In genomic region chr1:171204249-171204644, GRCm38 (mm10) we compare ENCODE assay signal across 30 mouse cellular contexts. TPM values are rescaled to one million over a fixed set of nuclear protein-coding genes. Genes with fewer than 3 reads are reported as not detected.
A peak's percentile ranks its signal among the peaks of the same experiment; 100 is the strongest.
DNase-seq lines count a peak whose midpoint lies in the region; ATAC-seq and TF ChIP-seq lines count a peak whose summit lies in the region.
"Had no signal": no experiment of that assay in that cellular context is flagged by ENCODE, and none has a peak within 500 bp of the region (broad histone marks: within the 10 kb centered on the region; RNA-seq: fewer than 3 reads in every experiment).

No protein-coding gene starts in this region.

- TF ChIP-seq CTCF in gastrocnemius, adult 2 months (IDR thresholded peaks at IDR 0.05) = no peak
- no peak for TF ChIP-seq CTCF in liver, embryonic 14.5 days (IDR thresholded peaks at IDR 0.05; ENCODE audit: low read depth)

- H3K27me3 ChIP-seq in liver, embryonic 14.5 days (ENCODE audit: control insufficient read depth, insufficient read depth, low read length) = no peaks in the 10 kb centered on the region
- no peaks in the 10 kb centered on the region for H3K27me3 ChIP-seq in midbrain, embryonic 10.5 days (ENCODE audit: low read depth, poor library complexity, severe bottlenecking)
- H3K27me3 ChIP-seq: forebrain, embryonic 15.5 days; heart, embryonic 15.5 days had no signal

- WGBS in liver, embryonic 14.5 days (ENCODE audit: insufficient replicate concordance) = 59% methylated on average over 7 of the region's 7 CpGs
- WGBS in midbrain, embryonic 10.5 days = 82% methylated on average over 7 of the region's 7 CpGs

- no peak for DNase-seq in gastrocnemius, adult 2 months
- DNase-seq in gastrocnemius, postnatal 14 days = no peak
- DNase-seq in kidney, postnatal 36 days = peak; percentile 20 to 56
- DNase-seq in kidney, postnatal 10 days = no peak
- DNase-seq in liver, embryonic 14.5 days (ENCODE audit: low read depth in 3 of 3, low spot score in 3 of 3) = peak in 2 of 3 experiments; percentile 23 to 42
- peak; percentile 66 for DNase-seq in yolk sac, embryonic 10.5 days (ENCODE audit: low spot score)
- no peak for DNase-seq in midbrain, embryonic 10.5 days (ENCODE audit: low spot score)
- no peak for DNase-seq in urinary bladder, postnatal 14 days (ENCODE audit: low spot score)
- DNase-seq: adrenal gland, postnatal 36 days; cerebellum, adult 11 months; cerebellum, adult 9-11 months; gastrocnemius, postnatal 25 days; heart, postnatal 4 days; kidney, postnatal 14 days; layer of hippocampus, adult 9-11 months; lung, postnatal 4 days; retina, postnatal 1 day; right cerebral cortex, postnatal 25 days; thymus, postnatal 25 days had no signal

- H3K4me2 ChIP-seq in liver, embryonic 14.5 days (ENCODE audit: low read depth) = no peak overlapping the region
- H3K4me2 ChIP-seq: embryonic facial prominence, embryonic 15.5 days; forebrain, embryonic 15.5 days; heart, embryonic 15.5 days; hindbrain, embryonic 14.5 days; limb, embryonic 13.5 days; lung, embryonic 15.5 days; neural tube, embryonic 13.5 days had no signal

- H3K9me3 ChIP-seq in liver, embryonic 14.5 days (ENCODE audit: control insufficient read depth, low read length) = no peaks in the 10 kb centered on the region
- no peaks in the 10 kb centered on the region for H3K9me3 ChIP-seq in midbrain, embryonic 10.5 days (replicated peaks)
- H3K9me3 ChIP-seq: embryonic facial prominence, embryonic 15.5 days; forebrain, embryonic 15.5 days; heart, embryonic 15.5 days; limb, embryonic 13.5 days; lung, embryonic 15.5 days; neural tube, embryonic 13.5 days had no signal

- H3K36me3 ChIP-seq in liver, embryonic 14.5 days (replicated peaks; ENCODE audit: control insufficient read depth, insufficient read depth, low read depth) = no peaks in the 10 kb centered on the region
- H3K36me3 ChIP-seq in midbrain, embryonic 10.5 days = no peaks in the 10 kb centered on the region
- H3K36me3 ChIP-seq: embryonic facial prominence, embryonic 15.5 days; forebrain, embryonic 15.5 days; heart, embryonic 15.5 days; limb, embryonic 13.5 days; lung, embryonic 15.5 days; neural tube, embryonic 13.5 days had no signal

- no peak for TF ChIP-seq EP300 in liver, embryonic 14.5 days (IDR thresholded peaks at IDR 0.05; ENCODE audit: low read depth)

- intact Hi-C loops in gastrocnemius, adult 2 months (cut with DNase I) = no loop called here
- intact Hi-C loops in gastrocnemius, postnatal 14 days (cut with DNase I; ENCODE audit: low total_unique reads) = no loop called here

- no peak overlapping the region for H3K9ac ChIP-seq in liver, embryonic 14.5 days (replicated peaks)
- H3K9ac ChIP-seq: embryonic facial prominence, embryonic 15.5 days; forebrain, embryonic 15.5 days; heart, embryonic 15.5 days; hindbrain, embryonic 14.5 days; limb, embryonic 13.5 days; lung, embryonic 15.5 days; neural tube, embryonic 13.5 days had no signal

- H3K27ac ChIP-seq in gastrocnemius, adult 2 months = peak overlapping the region; percentile 5; the same call in 1 of the 2 replicates
- no peak overlapping the region for H3K27ac ChIP-seq in liver, embryonic 14.5 days
- no peak overlapping the region for H3K27ac ChIP-seq in midbrain, embryonic 10.5 days (replicated peaks)
- H3K27ac ChIP-seq: embryonic facial prominence, embryonic 15.5 days; forebrain, embryonic 15.5 days; heart, embryonic 15.5 days; hindbrain, embryonic 14.5 days; limb, embryonic 13.5 days; lung, embryonic 15.5 days; neural tube, embryonic 13.5 days had no signal

- ATAC-seq in liver, embryonic 14.5 days (ENCODE audit: insufficient read depth) = peak; percentile 76
- ATAC-seq: forebrain, embryonic 15.5 days; inflammation-experienced regulatory T-cells, adult 6 months; midbrain, embryonic 16.5 days had no signal

- H3K4me1 ChIP-seq in liver, embryonic 14.5 days (replicated peaks; ENCODE audit: control insufficient read depth in 2 of 2, insufficient read depth in 2 of 2, low read length in 1 of 2) = peaks cover 0 to 5% of the 10 kb centered on the region in 2 experiments; a peak in 1 of 4 replicates
- 0 out of 2 replicates have a peak, but pooled peaks cover 5% of the 10 kb centered on the region for H3K4me1 ChIP-seq in midbrain, embryonic 10.5 days
- H3K4me1 ChIP-seq: embryonic facial prominence, embryonic 15.5 days; forebrain, embryonic 15.5 days; heart, embryonic 15.5 days; limb, embryonic 13.5 days; lung, embryonic 15.5 days; neural tube, embryonic 13.5 days had no signal

- H3K4me3 ChIP-seq in gastrocnemius, adult 2 months = no peak overlapping the region
- H3K4me3 ChIP-seq in liver, embryonic 14.5 days (ENCODE audit: insufficient read depth in 1 of 2, low read depth in 2 of 2, low read length in 2 of 2) = no peak overlapping the region
- no peak overlapping the region for H3K4me3 ChIP-seq in midbrain, embryonic 10.5 days
- H3K4me3 ChIP-seq: embryonic facial prominence, embryonic 15.5 days; forebrain, embryonic 15.5 days; heart, embryonic 15.5 days; limb, embryonic 13.5 days; lung, embryonic 15.5 days; myocyte; neural tube, embryonic 13.5 days had no signal

RNA-seq across cellular contexts. Expression of gene Pcp4l1, which starts 8.2 kb away (rescaled TPM):
- 10 to 100 TPM; 58.3 to 75.0 TPM for total RNA-seq in gastrocnemius, adult 2 months (2021)
- total RNA-seq in gastrocnemius, postnatal 14 days (2021) = 10 to 100 TPM; 12.3 to 17.1 TPM
- 0.94 and 1.0 TPM in 2 replicates for polyA plus RNA-seq in liver, embryonic 14.5 days (2012; rRNA removed)
- polyA plus RNA-seq in liver, embryonic 14.5 days (2014; fragmentation: Nextera tagmentation; extraction: Ambion mirVana) = 1.2 and 1.3 TPM in 2 replicates
- polyA plus RNA-seq in midbrain, embryonic 10.5 days (2016; fragmentation: Nextera tagmentation; extraction: Ambion mirVana) = 26.7 and 35.9 TPM in 2 replicates
- polyA plus RNA-seq: inflammation-experienced regulatory T-cells, adult 6 months had no signal

RNA-seq across cellular contexts. Expression of gene Nr1i3, which starts 9.5 kb away (rescaled TPM):
- total RNA-seq in gastrocnemius, adult 2 months (2021) = not detected
- total RNA-seq in gastrocnemius, postnatal 14 days (2021) = not detected
- 1.0 TPM in 2 replicates for polyA plus RNA-seq in liver, embryonic 14.5 days (2012; rRNA removed)
- polyA plus RNA-seq in liver, embryonic 14.5 days (2014; fragmentation: Nextera tagmentation; extraction: Ambion mirVana) = 0.62 and 0.88 TPM in 2 replicates
- 0.28 and 0.36 TPM in 2 replicates for polyA plus RNA-seq in midbrain, embryonic 10.5 days (2016; fragmentation: Nextera tagmentation; extraction: Ambion mirVana)
- total RNA-seq: gastrocnemius, postnatal 25 days; heart, postnatal 4 days had no signal
- polyA plus RNA-seq: spleen, adult 2 months had no signal

RNA-seq across cellular contexts. Expression of gene Tomm40l, which starts 18.1 kb away (rescaled TPM):
- total RNA-seq in gastrocnemius, adult 2 months (2021) = 10 to 100 TPM; 43.2 to 56.3 TPM
- total RNA-seq in gastrocnemius, postnatal 14 days (2021) = 10 to 100 TPM; 44.3 to 46.7 TPM
- polyA plus RNA-seq in liver, embryonic 14.5 days (2012; rRNA removed) = 9.4 and 11.0 TPM in 2 replicates
- 16.0 and 17.5 TPM in 2 replicates for polyA plus RNA-seq in liver, embryonic 14.5 days (2014; fragmentation: Nextera tagmentation; extraction: Ambion mirVana)
- 32.2 and 34.7 TPM in 2 replicates for polyA plus RNA-seq in midbrain, embryonic 10.5 days (2016; fragmentation: Nextera tagmentation; extraction: Ambion mirVana)

RNA-seq across cellular contexts. Expression of gene Apoa2, which starts 20.6 kb away (rescaled TPM):
- total RNA-seq in gastrocnemius, adult 2 months (2021) = under 1 TPM in 1 of 2 experiments, not detected in 1; 0.59 TPM
- total RNA-seq in gastrocnemius, postnatal 14 days (2021) = not detected
- 2,859 and 3,167 TPM in 2 replicates for polyA plus RNA-seq in liver, embryonic 14.5 days (2012; rRNA removed)
- polyA plus RNA-seq in liver, embryonic 14.5 days (2014; fragmentation: Nextera tagmentation; extraction: Ambion mirVana) = 5,173 and 5,415 TPM in 2 replicates
- 4.1 and 4.4 TPM in 2 replicates for polyA plus RNA-seq in midbrain, embryonic 10.5 days (2016; fragmentation: Nextera tagmentation; extraction: Ambion mirVana)
- total RNA-seq: gastrocnemius, postnatal 25 days had no signal
- polyA plus RNA-seq: inflammation-experienced regulatory T-cells, adult 6 months; myocyte had no signal

RNA-seq across cellular contexts. Expression of gene Fcer1g, which starts 29.9 kb away (rescaled TPM):
- 1 to 10 TPM; 2.5 to 6.1 TPM for total RNA-seq in gastrocnemius, adult 2 months (2021)
- total RNA-seq in gastrocnemius, postnatal 14 days (2021) = 1 to 10 TPM; 6.3 to 7.1 TPM
- 50.1 and 74.3 TPM in 2 replicates for polyA plus RNA-seq in liver, embryonic 14.5 days (2012; rRNA removed)
- polyA plus RNA-seq in liver, embryonic 14.5 days (2014; fragmentation: Nextera tagmentation; extraction: Ambion mirVana) = 87.8 and 104 TPM in 2 replicates
- polyA plus RNA-seq in midbrain, embryonic 10.5 days (2016; fragmentation: Nextera tagmentation; extraction: Ambion mirVana) = 12.7 and 21.1 TPM in 2 replicates
- polyA plus RNA-seq: myocyte had no signal

Comparison
In these comparisons a context has a peak if more than half of its experiments do, and no peak if none do; other contexts are left out.
1. DNase-seq: peak in kidney, postnatal 36 days (2 of 2), liver, embryonic 14.5 days (2 of 3) and yolk sac, embryonic 10.5 days (single experiment); none in gastrocnemius, adult 2 months (single experiment), gastrocnemius, postnatal 14 days (single experiment), kidney, postnatal 10 days (single experiment), midbrain, embryonic 10.5 days (single experiment) and urinary bladder, postnatal 14 days (single experiment).